Mouse (Mus musculus): Measurements from ENCODE around the gene Abhd14a. TPM values are rescaled to one million over a fixed set of nuclear protein-coding genes. Genes with fewer than 3 reads are reported as not detected.

The Abhd14a gene
- total RNA-seq, 2 experiments from 2014 or later: 21.3 to 30.2 TPM

GRCm38 (mm10) chr9:106470991-106471750 lies 23.7 kb upstream of the Abhd14a start:
- ATAC-seq (replicated peaks; ENCODE audit: poor library complexity): no peak

GRCm38 (mm10) chr9:106469776-106470175 lies 22.3 kb upstream of the Abhd14a start:
- no peak for ATAC-seq (replicated peaks; ENCODE audit: poor library complexity)

- ATAC-seq (replicated peaks; ENCODE audit: poor library complexity): peak; percentile 46
Measured at GRCm38 (mm10) chr9:106469317-106469716, 21.8 kb upstream of the Abhd14a start.

GRCm38 (mm10) chr9:106467746-106468145 lies 20.3 kb upstream of the Abhd14a start:
- no peak for ATAC-seq (replicated peaks; ENCODE audit: poor library complexity)

GRCm38 (mm10) chr9:106466721-106467120 lies 19.2 kb upstream of the Abhd14a start:
- no peak for ATAC-seq (replicated peaks; ENCODE audit: poor library complexity)

- no peak for ATAC-seq (replicated peaks; ENCODE audit: poor library complexity)
Measured at GRCm38 (mm10) chr9:106465571-106466200, 18.2 kb upstream of the Abhd14a start, which contains the start of gene Gpr62. Gene Gpr62, minus strand, starts transcription at chr9:106465938.

- ATAC-seq (replicated peaks; ENCODE audit: poor library complexity): peak; percentile 40
Measured at GRCm38 (mm10) chr9:106464751-106465541, 17.5 kb upstream of the Abhd14a start.

GRCm38 (mm10) chr9:106463122-106464063 lies 15.9 kb upstream of the Abhd14a start:
- no peak for ATAC-seq (replicated peaks; ENCODE audit: poor library complexity)

- no peak for ATAC-seq (replicated peaks; ENCODE audit: poor library complexity)
Measured at GRCm38 (mm10) chr9:106462430-106462800, 14.9 kb upstream of the Abhd14a start.

- ATAC-seq (replicated peaks; ENCODE audit: poor library complexity): no peak
Measured at GRCm38 (mm10) chr9:106461641-106462429, 14.4 kb upstream of the Abhd14a start.

GRCm38 (mm10) chr9:106461026-106461415 lies 13.5 kb upstream of the Abhd14a start:
- no peak for ATAC-seq (replicated peaks; ENCODE audit: poor library complexity)

GRCm38 (mm10) chr9:106460401-106461025 lies 13.0 kb upstream of the Abhd14a start:
- no peak for ATAC-seq (replicated peaks; ENCODE audit: poor library complexity)

GRCm38 (mm10) chr9:106459946-106460345 lies 12.5 kb upstream of the Abhd14a start:
- ATAC-seq (replicated peaks; ENCODE audit: poor library complexity): no peak

- ATAC-seq (replicated peaks; ENCODE audit: poor library complexity): no peak
Measured at GRCm38 (mm10) chr9:106457920-106458319, 10.4 kb upstream of the Abhd14a start.

GRCm38 (mm10) chr9:106457163-106457559 lies 9.7 kb upstream of the Abhd14a start:
- no peak for ATAC-seq (replicated peaks; ENCODE audit: poor library complexity)

- ATAC-seq (replicated peaks; ENCODE audit: poor library complexity): no peak
Measured at GRCm38 (mm10) chr9:106456325-106457162, 9.1 kb upstream of the Abhd14a start.

- no peak for ATAC-seq (replicated peaks; ENCODE audit: poor library complexity)
Measured at GRCm38 (mm10) chr9:106454888-106455681, 7.6 kb upstream of the Abhd14a start.
